Mouse (Mus musculus) liver, postnatal 0 days (tissue): ENCODE measurements around the gene Ambra1.

Experiments
- CTCF ChIP-seq: sonication (generic); IDR thresholded peaks from 2 replicates; pipeline ENCODE4 v1.5.1; 2016; ENCODE audit warnings: antibody characterized with exemption, low read depth
- EP300 ChIP-seq: IDR thresholded peaks from 2 replicates; pipeline ENCODE4 v1.6.1; 2016; ENCODE audit warnings: antibody characterized with exemption, low read depth, mild to moderate bottlenecking

DNA sequence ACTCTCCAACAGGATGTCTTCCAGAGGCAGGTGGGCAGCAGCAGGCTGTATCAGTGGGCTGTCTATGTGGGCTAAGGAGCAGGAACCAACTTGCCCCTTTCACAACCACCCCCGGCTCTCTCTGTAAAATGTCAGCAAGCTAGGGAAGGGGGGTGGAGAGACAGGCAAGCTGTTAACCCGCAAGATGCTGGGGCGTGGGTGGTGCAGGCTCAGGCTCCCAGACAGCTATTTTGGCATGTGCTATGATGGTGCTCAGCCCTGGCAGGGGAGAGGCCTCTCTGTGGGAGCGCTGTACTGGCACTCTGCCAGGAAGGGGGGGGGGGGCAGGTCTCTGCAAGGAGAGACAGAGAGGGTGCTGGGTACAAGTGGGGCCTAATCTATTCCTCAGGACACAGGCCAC is 227.2 kb downstream of the Ambra1 start:
- TF ChIP-seq CTCF: no peak
- TF ChIP-seq EP300: no peak
